19 mouse cellular contexts compared by ENCODE assay signal in genomic region chr5:58747684-58748083, GRCm38 (mm10).
DNase-seq lines count a peak whose midpoint lies in the region; ATAC-seq lines count a peak whose summit lies in the region.
"Had no signal": no experiment of that assay in that cellular context is flagged by ENCODE, and none has a peak within 500 bp of the region (broad histone marks: within the 10 kb centered on the region; RNA-seq: fewer than 3 reads in every experiment).

No protein-coding gene starts in this region.

- no peaks in the 10 kb centered on the region for H3K27me3 ChIP-seq in embryonic facial prominence, embryonic 13.5 days
- no peaks in the 10 kb centered on the region for H3K27me3 ChIP-seq in embryonic facial prominence, embryonic 10.5 days (replicated peaks; ENCODE audit: low read depth, poor library complexity, severe bottlenecking)
- H3K27me3 ChIP-seq in hindbrain, embryonic 13.5 days = no peaks in the 10 kb centered on the region
- no peaks in the 10 kb centered on the region for H3K27me3 ChIP-seq in midbrain, embryonic 12.5 days
- no peaks in the 10 kb centered on the region for H3K27me3 ChIP-seq in neural tube, embryonic 15.5 days (replicated peaks)
- H3K27me3 ChIP-seq: CH12.LX; forebrain, embryonic 13.5 days; heart, embryonic 12.5 days; liver, embryonic 13.5 days had no signal

- no peaks in the 10 kb centered on the region for H3K4me1 ChIP-seq in embryonic facial prominence, embryonic 13.5 days
- H3K4me1 ChIP-seq in embryonic facial prominence, embryonic 10.5 days = peaks cover 8% of the 10 kb centered on the region; the same call in 1 of the 2 replicates
- 0 out of 2 replicates have a peak, but pooled peaks cover 6% of the 10 kb centered on the region for H3K4me1 ChIP-seq in hindbrain, embryonic 13.5 days (replicated peaks)
- H3K4me1 ChIP-seq in midbrain, embryonic 12.5 days = peaks cover 8% of the 10 kb centered on the region; the same call in 1 of the 2 replicates
- peaks cover 6% of the 10 kb centered on the region; the same call in 1 of the 2 replicates for H3K4me1 ChIP-seq in neural tube, embryonic 15.5 days
- H3K4me1 ChIP-seq: forebrain, embryonic 13.5 days; liver, embryonic 13.5 days had no signal

- no peaks in the 10 kb centered on the region for H3K9me3 ChIP-seq in embryonic facial prominence, embryonic 13.5 days
- H3K9me3 ChIP-seq in embryonic facial prominence, embryonic 10.5 days = no peaks in the 10 kb centered on the region
- no peaks in the 10 kb centered on the region for H3K9me3 ChIP-seq in hindbrain, embryonic 13.5 days
- H3K9me3 ChIP-seq in midbrain, embryonic 12.5 days = no peaks in the 10 kb centered on the region
- H3K9me3 ChIP-seq in neural tube, embryonic 15.5 days (replicated peaks) = no peaks in the 10 kb centered on the region
- H3K9me3 ChIP-seq: forebrain, embryonic 13.5 days; heart, embryonic 12.5 days; liver, embryonic 13.5 days had no signal

- no peaks in the 10 kb centered on the region for H3K36me3 ChIP-seq in embryonic facial prominence, embryonic 13.5 days
- H3K36me3 ChIP-seq in embryonic facial prominence, embryonic 10.5 days (replicated peaks) = no peaks in the 10 kb centered on the region
- no peaks in the 10 kb centered on the region for H3K36me3 ChIP-seq in hindbrain, embryonic 13.5 days
- H3K36me3 ChIP-seq in midbrain, embryonic 12.5 days = no peaks in the 10 kb centered on the region
- no peaks in the 10 kb centered on the region for H3K36me3 ChIP-seq in neural tube, embryonic 15.5 days
- H3K36me3 ChIP-seq: heart, embryonic 12.5 days; liver, embryonic 13.5 days had no signal

- H3K4me2 ChIP-seq in embryonic facial prominence, embryonic 13.5 days = 0 out of 2 replicates have a peak overlapping the region, but pooled peaks have one; percentile 1
- peak overlapping the region; percentile 11; the same call in 1 of the 2 replicates for H3K4me2 ChIP-seq in hindbrain, embryonic 13.5 days
- H3K4me2 ChIP-seq in midbrain, embryonic 12.5 days (replicated peaks) = peak overlapping the region; percentile 15; the same call in 1 of the 2 replicates
- peak overlapping the region; percentile 17 for H3K4me2 ChIP-seq in neural tube, embryonic 15.5 days
- H3K4me2 ChIP-seq: forebrain, embryonic 13.5 days; heart, embryonic 12.5 days; liver, embryonic 13.5 days had no signal

- DNase-seq in embryonic facial prominence, embryonic 10.5 days (ENCODE audit: low spot score) = no peak
- DNase-seq in frontal cortex, postnatal 25 days (ENCODE audit: low spot score in 2 of 2) = no peak
- no peak for DNase-seq in heart, postnatal 10 days
- no peak for DNase-seq in cerebellum, adult 11-12 months
- DNase-seq: adrenal gland, adult 8-10 months; cerebellum, adult 18-20 months; cerebellum, postnatal 36 days; heart, postnatal 36 days; kidney, adult 18-20 months; kidney, postnatal 10 days; liver, embryonic 13.5 days; thymus, postnatal 14 days had no signal

- ATAC-seq in embryonic facial prominence, embryonic 13.5 days (ENCODE audit: insufficient number of reproducible peaks, insufficient read depth, low FRiP score, low TSS enrichment, low read depth) = no peak
- no peak for ATAC-seq in hindbrain, embryonic 13.5 days (ENCODE audit: low FRiP score)
- ATAC-seq in midbrain, embryonic 12.5 days (ENCODE audit: low FRiP score, low read depth) = no peak
- ATAC-seq in neural tube, embryonic 15.5 days (ENCODE audit: low FRiP score) = no peak
- ATAC-seq: forebrain, embryonic 13.5 days had no signal

- H3K4me3 ChIP-seq in embryonic facial prominence, embryonic 13.5 days = no peak overlapping the region
- no peak overlapping the region for H3K4me3 ChIP-seq in embryonic facial prominence, embryonic 10.5 days
- H3K4me3 ChIP-seq in hindbrain, embryonic 13.5 days = no peak overlapping the region
- H3K4me3 ChIP-seq in midbrain, embryonic 12.5 days = no peak overlapping the region
- no peak overlapping the region for H3K4me3 ChIP-seq in neural tube, embryonic 15.5 days (replicated peaks)
- H3K4me3 ChIP-seq: forebrain, embryonic 13.5 days; heart, embryonic 12.5 days; liver, embryonic 13.5 days had no signal

- WGBS in embryonic facial prominence, embryonic 13.5 days = 18% methylated on average over 6 of the region's 6 CpGs
- WGBS in embryonic facial prominence, embryonic 10.5 days = 22% methylated on average over 6 of the region's 6 CpGs
- 12% methylated on average over 6 of the region's 6 CpGs for WGBS in hindbrain, embryonic 13.5 days
- WGBS in midbrain, embryonic 12.5 days = 3% methylated on average over 6 of the region's 6 CpGs
- 6% methylated on average over 6 of the region's 6 CpGs for WGBS in neural tube, embryonic 15.5 days

- H3K9ac ChIP-seq in embryonic facial prominence, embryonic 13.5 days = no peak overlapping the region
- H3K9ac ChIP-seq in hindbrain, embryonic 13.5 days = no peak overlapping the region
- H3K9ac ChIP-seq in midbrain, embryonic 12.5 days (replicated peaks) = no peak overlapping the region; the same call in 1 of the 2 replicates
- no peak overlapping the region for H3K9ac ChIP-seq in neural tube, embryonic 15.5 days (replicated peaks)
- H3K9ac ChIP-seq: forebrain, embryonic 13.5 days; heart, embryonic 12.5 days; liver, embryonic 13.5 days had no signal

- H3K27ac ChIP-seq in embryonic facial prominence, embryonic 13.5 days = no peak overlapping the region
- H3K27ac ChIP-seq in embryonic facial prominence, embryonic 10.5 days (replicated peaks) = no peak overlapping the region
- H3K27ac ChIP-seq in hindbrain, embryonic 13.5 days = no peak overlapping the region
- no peak overlapping the region for H3K27ac ChIP-seq in midbrain, embryonic 12.5 days (replicated peaks)
- no peak overlapping the region for H3K27ac ChIP-seq in neural tube, embryonic 15.5 days (replicated peaks)
- H3K27ac ChIP-seq: forebrain, embryonic 13.5 days; liver, embryonic 13.5 days had no signal

- intact Hi-C loops in heart, postnatal 10 days (cut with DNase I) = no loop called here
